Mouse (Mus musculus) hindbrain, embryonic 14.5 days (tissue): ENCODE measurements at regions not wholly inside any gene's neighbourhood (a gene's known extent, or its start where the extent isn't known, plus 50 kb on each side); places are given as distances from the start of the nearest gene placed in this dataset.

Source experiments
- ATAC-seq: fragments of 200-750 bp; cut with Nextera tagmentation; 2 replicates; pipeline ENCODE4 v1.8.0; 2017; ENCODE audit warnings: moderate number of reproducible peaks, mild to moderate bottlenecking, moderate TSS enrichment, moderate library complexity; ENCODE audit not compliant: low FRiP score
- DNase-seq: peaks from one replicate; pipeline ENCODE4 v3.0.0-alpha.2; 2015; ENCODE audit warnings: low spot score
- H3K27ac ChIP-seq: fragments of 300-500 bp; sonication (generic); 2 replicates; pipeline ENCODE4 v1.5.1; 2014; ENCODE audit warnings: mild to moderate bottlenecking, moderate library complexity
- H3K27me3 ChIP-seq: fragments of 300-500 bp; sonication (generic); 2 replicates; pipeline ENCODE4 v1.6.1; 2014; ENCODE audit warnings: mild to moderate bottlenecking, low read length, mixed read lengths; ENCODE audit not compliant: control insufficient read depth, insufficient read depth
- H3K36me3 ChIP-seq: fragments of 300-500 bp; sonication (generic); replicated peaks from 2 replicates; pipeline ENCODE4 v1.6.1; 2014; ENCODE audit not compliant: control insufficient read depth, insufficient read depth
- H3K4me1 ChIP-seq: fragments of 300-500 bp; sonication (generic); replicated peaks from 2 replicates; pipeline ENCODE4 v1.6.1; 2014; ENCODE audit warnings: antibody characterized with exemption, low read length, mixed read lengths; ENCODE audit not compliant: control insufficient read depth, insufficient read depth
- H3K4me2 ChIP-seq: fragments of 300-500 bp; sonication (generic); replicated peaks from 2 replicates; pipeline ENCODE4 v1.6.1; 2014; ENCODE audit warnings: mild to moderate bottlenecking, moderate library complexity
- H3K4me3 ChIP-seq: fragments of 300-500 bp; sonication (generic); replicated peaks from 2 replicates; pipeline ENCODE4 v1.5.1; 2014; ENCODE audit warnings: mild to moderate bottlenecking, low read length
- H3K9ac ChIP-seq: fragments of 300-500 bp; sonication (generic); 2 replicates; pipeline ENCODE4 v1.6.1; 2014
- H3K9me3 ChIP-seq: fragments of 300-500 bp; sonication (generic); 2 replicates; pipeline ENCODE4 v1.6.1; 2016; ENCODE audit warnings: low read length; ENCODE audit not compliant: control insufficient read depth
- WGBS: fragments of 180-500 bp; shearing (Covaris S2); extraction: QIAGEN DNeasy Blood & Tissue Kit; methylation state at CpG from one replicate; pipeline ENCODE4 v1.1.7; 2014; 5-methylcytosine and 5-hydroxymethylcytosine counted together

DNA sequence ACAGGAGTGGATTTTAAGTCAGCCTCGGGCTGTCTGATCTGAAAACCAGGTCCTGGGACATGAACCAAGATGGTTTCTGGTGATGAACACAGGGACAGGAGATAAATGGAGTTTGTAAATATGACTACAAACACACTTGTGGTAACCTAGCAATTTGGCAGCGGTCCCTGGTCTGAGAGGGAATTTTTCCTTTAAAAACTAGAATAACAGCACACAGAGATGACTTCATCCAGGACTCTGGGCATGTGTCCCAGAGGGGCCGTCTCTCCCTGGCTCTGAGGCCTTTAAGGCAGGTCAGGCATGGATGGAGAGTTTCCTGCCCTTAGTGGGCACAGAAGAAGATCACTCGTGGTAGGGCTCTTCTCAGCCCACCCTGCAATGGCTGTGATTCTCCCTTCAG is 192.0 kb upstream of the Unc93a2 start:
- Histone ChIP-seq H3K27ac (no peak overlapping the region), H3K9me3 (no peaks in the 10 kb centered on the region), H3K4me2 (no peak overlapping the region), H3K9ac (no peak overlapping the region), H3K4me1 (no peaks in the 10 kb centered on the region), H3K36me3 (no peaks in the 10 kb centered on the region), H3K27me3 (no peaks in the 10 kb centered on the region), H3K4me3 (no peak overlapping the region)
- DNase-seq (peak; percentile 40), ATAC-seq (no peak)
- 73% methylated on average over 4 of the region's 4 CpGs for WGBS

DNA sequence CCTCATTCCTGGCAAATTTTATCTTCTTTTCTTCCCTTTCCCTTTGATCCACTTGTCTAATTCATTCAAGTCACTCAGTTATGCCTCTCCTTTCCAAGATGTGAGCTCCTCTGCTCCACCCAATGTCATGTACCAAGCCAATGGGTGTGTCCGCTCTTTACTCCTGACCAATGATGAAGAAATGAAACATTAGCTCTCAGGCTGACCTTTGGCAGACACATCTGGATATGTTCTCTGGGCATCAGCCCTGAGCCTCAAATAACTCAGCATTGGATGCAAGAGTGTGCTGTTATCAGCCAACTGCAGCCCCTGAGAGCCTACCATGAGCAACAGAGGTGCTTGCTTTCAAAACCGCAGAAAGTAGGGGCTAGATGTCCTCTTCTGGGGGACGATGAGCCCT is 186.2 kb upstream of the Unc93a2 start:
- no peaks in the 10 kb centered on the region for H3K4me1 ChIP-seq
- 92% methylated on average over 3 of the region's 3 CpGs for WGBS
- no peak overlapping the region for H3K4me3 ChIP-seq
- DNase-seq (no peak), ATAC-seq (no peak)
- no peak overlapping the region for H3K9ac ChIP-seq
- H3K27me3 ChIP-seq: no peaks in the 10 kb centered on the region
- H3K36me3 ChIP-seq: no peaks in the 10 kb centered on the region
- no peak overlapping the region for H3K27ac ChIP-seq
- no peak overlapping the region for H3K4me2 ChIP-seq
- H3K9me3 ChIP-seq: no peaks in the 10 kb centered on the region

DNA sequence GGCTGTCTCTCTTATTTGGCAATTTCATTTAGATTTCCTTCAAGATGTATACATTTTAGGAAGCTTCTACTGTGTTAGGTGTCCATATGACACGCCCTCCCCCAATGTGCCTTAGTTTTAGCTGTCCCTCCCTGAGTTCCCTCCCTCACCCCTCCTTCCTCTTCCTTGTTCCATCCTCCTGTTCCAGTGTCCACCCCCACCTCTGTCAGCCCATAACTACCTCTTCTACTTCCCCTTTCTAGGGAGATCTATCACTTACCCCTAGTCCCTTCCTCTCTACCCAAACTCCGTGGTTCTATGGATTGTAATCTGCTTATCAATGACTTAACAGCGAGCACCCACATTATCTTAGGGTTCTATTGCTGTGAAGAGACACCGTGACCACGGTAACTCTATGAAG is 183.2 kb upstream of the Unc93a2 start:
- Histone ChIP-seq H3K9ac (no peak overlapping the region), H3K4me1 (no peaks in the 10 kb centered on the region), H3K4me2 (no peak overlapping the region), H3K36me3 (no peaks in the 10 kb centered on the region), H3K4me3 (no peak overlapping the region), H3K27ac (no peak overlapping the region), H3K9me3 (no peaks in the 10 kb centered on the region), H3K27me3 (no peaks in the 10 kb centered on the region)
- DNase-seq (no peak), ATAC-seq (no peak)
- WGBS: 94% methylated on average over 5 of the region's 5 CpGs

DNA sequence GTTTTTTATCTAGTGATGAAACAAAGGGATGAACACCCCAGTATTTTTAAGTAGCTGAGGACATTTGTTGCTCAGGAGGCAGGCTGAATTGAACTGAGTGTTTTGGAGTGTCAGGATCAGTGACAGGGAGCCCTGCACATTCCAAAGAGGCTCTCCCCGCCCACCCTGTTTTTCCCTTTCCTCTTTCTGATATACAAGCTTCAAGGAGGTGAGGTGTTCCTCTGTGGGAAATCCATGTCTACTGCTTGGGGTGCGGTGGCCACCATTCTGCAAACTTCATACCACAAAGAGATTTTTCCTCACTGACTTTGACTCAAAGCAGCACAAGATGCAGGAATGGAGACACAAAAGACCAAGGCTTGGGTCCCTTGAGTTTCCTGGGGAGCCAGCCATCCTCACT is 180.5 kb upstream of the Unc93a2 start:
- Histone ChIP-seq H3K4me2 (no peak overlapping the region), H3K36me3 (no peaks in the 10 kb centered on the region), H3K27ac (no peak overlapping the region), H3K27me3 (no peaks in the 10 kb centered on the region), H3K4me1 (no peaks in the 10 kb centered on the region), H3K4me3 (no peak overlapping the region), H3K9me3 (no peaks in the 10 kb centered on the region), H3K9ac (no peak overlapping the region)
- DNase-seq (no peak), ATAC-seq (no peak)
- 80% methylated on average over 2 of the region's 2 CpGs for WGBS

DNA sequence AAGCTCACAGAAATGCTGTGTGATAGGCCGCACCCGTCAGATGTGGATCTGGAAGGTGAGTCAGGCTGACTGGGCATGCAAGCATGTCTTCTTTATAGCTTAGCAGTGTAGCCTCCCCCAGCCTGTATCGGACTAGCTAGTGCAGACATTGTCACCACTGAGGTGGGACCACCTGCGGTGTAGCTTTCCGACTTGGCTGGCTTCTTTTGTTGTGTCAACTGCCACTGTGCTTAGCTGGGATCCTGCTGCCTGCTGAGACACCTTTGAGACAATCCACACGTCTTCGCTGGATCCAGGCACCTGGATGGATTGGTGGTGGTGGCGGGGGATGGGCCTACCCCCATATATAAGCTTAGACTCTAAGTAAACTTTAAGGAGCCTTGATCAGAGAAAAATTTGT is 177.7 kb upstream of the Unc93a2 start:
- H3K4me1 ChIP-seq: no peaks in the 10 kb centered on the region
- ATAC-seq: no peak
- H3K9me3 ChIP-seq: no peaks in the 10 kb centered on the region
- no peak overlapping the region for H3K27ac ChIP-seq
- H3K36me3 ChIP-seq: no peaks in the 10 kb centered on the region
- WGBS: 24% methylated on average over 8 of the region's 8 CpGs
- no peaks in the 10 kb centered on the region for H3K27me3 ChIP-seq
- no peak overlapping the region for H3K9ac ChIP-seq
- H3K4me2 ChIP-seq: no peak overlapping the region
- H3K4me3 ChIP-seq: no peak overlapping the region
- no peak for DNase-seq

DNA sequence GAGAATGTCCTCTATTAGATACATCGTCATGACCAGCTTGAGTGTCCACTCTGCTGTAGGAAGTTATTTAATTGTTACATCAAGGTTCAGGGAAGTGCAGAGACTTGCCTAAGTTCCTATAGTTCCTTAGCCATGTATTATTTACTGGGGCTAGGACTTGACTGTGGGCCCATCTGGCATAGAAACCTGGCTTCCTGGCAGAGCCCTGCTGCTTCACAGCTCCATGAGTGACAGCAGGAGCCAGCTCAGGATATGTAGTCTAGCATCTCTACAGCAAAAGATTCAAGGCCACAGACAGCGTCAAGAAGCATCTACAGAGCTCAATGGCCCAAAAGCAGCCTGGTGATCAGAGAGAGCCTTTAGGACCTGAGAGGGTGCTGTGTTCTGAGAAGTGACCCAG is 163.2 kb upstream of the Unc93a2 start:
- Histone ChIP-seq H3K4me1 (no peaks in the 10 kb centered on the region), H3K36me3 (no peaks in the 10 kb centered on the region), H3K27me3 (no peaks in the 10 kb centered on the region), H3K27ac (no peak overlapping the region), H3K9me3 (no peaks in the 10 kb centered on the region), H3K4me2 (no peak overlapping the region), H3K4me3 (no peak overlapping the region), H3K9ac (no peak overlapping the region)
- WGBS: 94% methylated on average over 2 of the region's 2 CpGs
- ATAC-seq: no peak
- no peak for DNase-seq

DNA sequence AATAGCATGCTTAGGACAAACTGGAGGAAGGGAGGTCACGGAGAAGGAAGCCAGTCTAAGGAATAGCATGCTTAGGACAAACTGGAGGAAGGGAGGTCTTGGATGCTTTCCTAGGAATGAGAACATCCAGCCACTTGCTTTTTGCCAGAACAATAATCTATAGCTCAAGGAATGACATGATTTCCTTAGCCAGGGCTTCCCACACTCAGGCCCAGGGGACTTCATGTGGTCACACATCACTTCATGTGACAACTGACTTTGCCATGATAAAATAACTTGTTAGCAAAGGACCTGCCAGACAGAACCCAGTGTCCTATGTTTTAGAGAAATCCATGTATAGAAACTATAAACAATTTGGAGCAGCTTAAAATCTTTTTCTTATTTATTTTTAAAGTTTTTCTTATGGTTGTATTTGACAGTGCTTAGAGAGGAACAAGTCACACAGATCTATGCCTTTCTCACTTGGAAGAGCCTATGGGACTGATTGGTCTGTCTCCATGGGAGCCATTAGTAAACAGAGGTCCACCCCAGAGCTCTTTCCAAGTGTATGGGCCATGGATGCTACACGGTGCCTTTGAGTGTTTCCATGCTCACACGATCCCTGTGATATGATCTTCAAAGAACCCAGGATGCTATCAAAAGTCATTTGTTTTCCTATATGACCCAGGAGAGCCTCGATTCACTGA is 153.3 kb upstream of the Unc93a2 start:
- H3K27me3 ChIP-seq: no peaks in the 10 kb centered on the region
- no peak overlapping the region for H3K4me2 ChIP-seq
- H3K27ac ChIP-seq: no peak overlapping the region
- 80% methylated on average over 4 of the region's 4 CpGs for WGBS
- H3K9ac ChIP-seq: no peak overlapping the region
- H3K9me3 ChIP-seq: no peaks in the 10 kb centered on the region
- no peaks in the 10 kb centered on the region for H3K4me1 ChIP-seq
- DNase-seq: no peak
- ATAC-seq: no peak
- H3K36me3 ChIP-seq: no peaks in the 10 kb centered on the region
- H3K4me3 ChIP-seq: no peak overlapping the region

DNA sequence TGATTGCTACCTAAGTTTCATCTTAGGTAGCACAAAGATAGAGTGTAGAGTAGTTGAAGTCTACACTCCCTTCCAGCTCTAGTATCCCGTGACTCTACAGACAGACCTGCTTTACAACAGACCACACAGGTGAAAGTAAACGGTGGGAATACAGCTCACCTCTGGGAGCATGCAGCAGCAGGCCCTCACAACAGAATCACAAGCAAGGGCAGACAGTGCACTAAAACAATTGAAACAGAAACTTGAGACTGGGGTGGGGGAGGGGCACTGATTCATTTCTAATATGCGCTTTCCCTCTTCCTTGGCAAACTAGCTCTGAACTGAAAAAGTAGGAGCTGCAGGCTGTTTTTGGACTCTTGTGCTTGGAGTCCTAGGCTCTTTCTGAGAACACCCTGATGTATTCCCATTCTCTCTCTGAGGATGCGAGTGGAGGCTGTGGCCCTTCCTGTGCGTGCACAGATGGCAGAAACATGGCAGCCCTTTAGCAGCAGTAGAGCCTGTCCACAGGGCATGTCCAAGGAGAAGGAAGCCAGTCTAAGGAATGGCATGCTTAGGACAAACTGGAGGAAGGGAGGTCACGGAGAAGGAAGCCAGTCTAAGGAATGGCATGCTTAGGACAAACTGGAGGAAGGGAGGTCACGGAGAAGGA is 152.5 kb upstream of the Unc93a2 start:
- Histone ChIP-seq H3K36me3 (no peaks in the 10 kb centered on the region), H3K27ac (no peak overlapping the region), H3K4me1 (no peaks in the 10 kb centered on the region), H3K27me3 (no peaks in the 10 kb centered on the region), H3K9ac (no peak overlapping the region), H3K4me3 (no peak overlapping the region), H3K9me3 (no peaks in the 10 kb centered on the region), H3K4me2 (no peak overlapping the region)
- no peak for ATAC-seq
- 79% methylated on average over 7 of the region's 7 CpGs for WGBS
- DNase-seq: no peak

DNA sequence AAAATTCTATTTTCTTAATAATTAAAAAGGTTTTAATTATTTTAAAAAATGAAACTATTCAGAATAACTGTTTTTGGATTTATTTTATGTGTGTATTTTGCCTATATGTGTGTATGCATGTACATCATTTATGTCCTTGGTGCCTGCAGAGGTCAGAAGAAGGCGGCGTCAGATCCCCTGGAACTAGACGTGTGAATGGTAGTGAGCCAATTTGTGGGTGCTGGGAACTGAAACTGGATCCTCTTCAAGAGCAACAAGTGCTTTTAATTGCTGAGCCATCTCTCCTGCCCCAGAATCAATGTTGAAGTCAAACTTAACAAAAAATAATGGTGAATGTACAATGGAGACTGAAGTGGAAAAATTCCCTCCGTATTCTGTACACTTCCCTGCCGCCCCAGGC is 151.9 kb upstream of the Unc93a2 start:
- H3K4me2 ChIP-seq: no peak overlapping the region
- no peak overlapping the region for H3K4me3 ChIP-seq
- no peaks in the 10 kb centered on the region for H3K27me3 ChIP-seq
- WGBS: 89% methylated on average over 5 of the region's 5 CpGs
- no peaks in the 10 kb centered on the region for H3K4me1 ChIP-seq
- H3K9me3 ChIP-seq: no peaks in the 10 kb centered on the region
- ATAC-seq: no peak
- no peak overlapping the region for H3K9ac ChIP-seq
- no peak for DNase-seq
- no peak overlapping the region for H3K27ac ChIP-seq
- no peaks in the 10 kb centered on the region for H3K36me3 ChIP-seq
